Mouse (Mus musculus) embryonic facial prominence, embryonic 11.5 days (tissue): ENCODE measurements at regions not wholly inside any gene's neighbourhood (a gene's known extent, or its start where the extent isn't known, plus 50 kb on each side); places are given as distances from the start of the nearest gene placed in this dataset.

Source experiments
- ATAC-seq: fragments of 200-750 bp; cut with Nextera tagmentation; replicated peaks from 2 replicates; pipeline ENCODE4 v1.8.0; 2017; ENCODE audit warnings: low read depth; ENCODE audit not compliant: insufficient number of reproducible peaks, low FRiP score, low TSS enrichment
- DNase-seq: peaks from one replicate; pipeline ENCODE4 v3.0.0-alpha.2; 2015; ENCODE audit warnings: low spot score
- H3K27ac ChIP-seq: fragments of 300-500 bp; sonication (generic); replicated peaks from 2 replicates; pipeline ENCODE4 v1.5.1; 2014; ENCODE audit warnings: mild to moderate bottlenecking, low read depth, low read length, control low read depth
- H3K27me3 ChIP-seq: fragments of 300-500 bp; sonication (generic); 2 replicates; pipeline ENCODE4 v1.6.1; 2014; ENCODE audit warnings: mild to moderate bottlenecking, low read length, moderate library complexity, mixed read lengths; ENCODE audit not compliant: control insufficient read depth, insufficient read depth
- H3K36me3 ChIP-seq: fragments of 300-500 bp; sonication (generic); replicated peaks from 2 replicates; pipeline ENCODE4 v1.6.1; 2014; ENCODE audit warnings: low read depth, mild to moderate bottlenecking, low read length, moderate library complexity, mixed read lengths; ENCODE audit not compliant: control insufficient read depth, insufficient read depth
- H3K4me1 ChIP-seq: fragments of 300-500 bp; sonication (generic); 2 replicates; pipeline ENCODE4 v1.6.1; 2014; ENCODE audit warnings: low read length, mixed read lengths; ENCODE audit not compliant: control insufficient read depth, insufficient read depth
- H3K4me2 ChIP-seq: fragments of 300-500 bp; sonication (generic); 2 replicates; pipeline ENCODE4 v1.6.1; 2014; ENCODE audit warnings: low read depth, mild to moderate bottlenecking, control low read depth, low read length, moderate library complexity
- H3K4me3 ChIP-seq: fragments of 300-500 bp; sonication (generic); 2 replicates; pipeline ENCODE4 v1.5.1; 2014; ENCODE audit warnings: low read depth, low read length, control low read depth
- H3K9ac ChIP-seq: fragments of 300-500 bp; sonication (generic); replicated peaks from 2 replicates; pipeline ENCODE4 v1.6.1; 2014; ENCODE audit warnings: mild to moderate bottlenecking, control low read depth, low read length
- H3K9me3 ChIP-seq: fragments of 300-500 bp; sonication (generic); replicated peaks from 2 replicates; pipeline ENCODE4 v1.6.1; 2016; ENCODE audit warnings: mild to moderate bottlenecking, low read length, inconsistent platforms, mixed read lengths; ENCODE audit not compliant: control insufficient read depth
- WGBS: fragments of 180-500 bp; shearing (Covaris S2); extraction: QIAGEN DNeasy Blood & Tissue Kit; methylation state at CpG from one replicate; pipeline ENCODE4 v1.1.7; 2014; 5-methylcytosine and 5-hydroxymethylcytosine counted together

- ATAC-seq (no peak), DNase-seq (no peak)
- Histone ChIP-seq H3K4me3 (no peak overlapping the region), H3K4me2 (no peak overlapping the region), H3K27me3 (no peaks in the 10 kb centered on the region), H3K4me1 (no peaks in the 10 kb centered on the region), H3K9me3 (no peaks in the 10 kb centered on the region), H3K36me3 (no peaks in the 10 kb centered on the region), H3K9ac (no peak overlapping the region), H3K27ac (no peak overlapping the region)
- WGBS, result 83% methylated on average over 4 of the region's 4 CpGs
Observed at GRCm38 (mm10) chr12:77105887-77106600, 131.9 kb upstream of the Fut8 start.

GRCm38 (mm10) chr12:77100482-77100881, 137.4 kb upstream of the Fut8 start:
- no peak overlapping the region for H3K27ac ChIP-seq
- H3K9ac ChIP-seq, result no peak overlapping the region
- H3K4me2 ChIP-seq, result no peak overlapping the region
- no peaks in the 10 kb centered on the region for H3K36me3 ChIP-seq
- WGBS, result 91% methylated on average over 2 of the region's 2 CpGs
- H3K9me3 ChIP-seq, result no peaks in the 10 kb centered on the region
- H3K4me1 ChIP-seq, result no peaks in the 10 kb centered on the region
- DNase-seq, result no peak
- H3K27me3 ChIP-seq, result no peaks in the 10 kb centered on the region
- H3K4me3 ChIP-seq, result no peak overlapping the region
- no peak for ATAC-seq

GRCm38 (mm10) chr12:77099521-77099920, 137.5 kb upstream of the Max start:
- ATAC-seq, result no peak
- 80% methylated on average over 5 of the region's 5 CpGs for WGBS
- no peaks in the 10 kb centered on the region for H3K36me3 ChIP-seq
- DNase-seq, result no peak
- no peaks in the 10 kb centered on the region for H3K4me1 ChIP-seq
- no peaks in the 10 kb centered on the region for H3K27me3 ChIP-seq
- no peak overlapping the region for H3K27ac ChIP-seq
- no peak overlapping the region for H3K4me2 ChIP-seq
- H3K9me3 ChIP-seq, result no peaks in the 10 kb centered on the region
- H3K4me3 ChIP-seq, result no peak overlapping the region
- H3K9ac ChIP-seq, result no peak overlapping the region

GRCm38 (mm10) chr12:77098821-77099220, 136.8 kb upstream of the Max start:
- Histone ChIP-seq H3K9me3 (no peaks in the 10 kb centered on the region), H3K27me3 (no peaks in the 10 kb centered on the region), H3K9ac (no peak overlapping the region), H3K27ac (no peak overlapping the region), H3K36me3 (no peaks in the 10 kb centered on the region), H3K4me3 (no peak overlapping the region), H3K4me1 (no peaks in the 10 kb centered on the region), H3K4me2 (no peak overlapping the region)
- ATAC-seq (no peak), DNase-seq (no peak)
- WGBS, result 90% methylated on average over 4 of the region's 4 CpGs

- ATAC-seq, result no peak
- 96% methylated on average over 2 of the region's 2 CpGs for WGBS
- no peaks in the 10 kb centered on the region for H3K4me1 ChIP-seq
Observed at GRCm38 (mm10) chr12:77097831-77098230, 135.8 kb upstream of the Max start.

GRCm38 (mm10) chr12:77096461-77096860, 134.5 kb upstream of the Max start:
- Histone ChIP-seq H3K4me1 (no peaks in the 10 kb centered on the region), H3K9ac (no peak overlapping the region), H3K9me3 (no peaks in the 10 kb centered on the region), H3K27ac (no peak overlapping the region), H3K36me3 (no peaks in the 10 kb centered on the region), H3K4me3 (no peak overlapping the region), H3K27me3 (no peaks in the 10 kb centered on the region), H3K4me2 (no peak overlapping the region)
- DNase-seq, result no peak
- WGBS, result 97% methylated on average over 4 of the region's 4 CpGs
- ATAC-seq, result no peak

More at GRCm38 (mm10) chr12:77097831-77098230, 135.8 kb upstream of the Max start:
- Histone ChIP-seq H3K36me3 (no peaks in the 10 kb centered on the region), H3K27ac (no peak overlapping the region), H3K27me3 (no peaks in the 10 kb centered on the region), H3K4me3 (no peak overlapping the region), H3K9me3 (no peaks in the 10 kb centered on the region), H3K4me2 (no peak overlapping the region), H3K9ac (no peak overlapping the region)
- no peak for DNase-seq

GRCm38 (mm10) chr12:77094999-77095915, 133.3 kb upstream of the Max start:
- Histone ChIP-seq H3K36me3 (no peaks in the 10 kb centered on the region), H3K4me2 (no peak overlapping the region), H3K4me1 (no peaks in the 10 kb centered on the region), H3K9me3 (no peaks in the 10 kb centered on the region), H3K27me3 (no peaks in the 10 kb centered on the region), H3K4me3 (no peak overlapping the region), H3K9ac (no peak overlapping the region), H3K27ac (no peak overlapping the region)
- ATAC-seq, result no peak
- WGBS, result 79% methylated on average over 3 of the region's 3 CpGs
- DNase-seq, result no peak

- Histone ChIP-seq H3K9ac (no peak overlapping the region), H3K4me2 (no peak overlapping the region), H3K4me3 (no peak overlapping the region), H3K36me3 (no peaks in the 10 kb centered on the region), H3K27me3 (no peaks in the 10 kb centered on the region), H3K4me1 (no peaks in the 10 kb centered on the region), H3K9me3 (no peaks in the 10 kb centered on the region), H3K27ac (no peak overlapping the region)
- 84% methylated on average over 7 of the region's 7 CpGs for WGBS
- DNase-seq (no peak), ATAC-seq (no peak)
Observed at GRCm38 (mm10) chr12:77094168-77094567, 132.2 kb upstream of the Max start.
